Mouse (Mus musculus) lung, postnatal 36 days (tissue): ENCODE measurements around the gene Fus.
"Not testable (repeated sequence)": the region's sequence is repeated elsewhere in the genome, so short reads cannot be mapped to it uniquely, and the experiment has no call there.

Experiments
- DNase-seq: peaks from one replicate; pipeline ENCODE4 v3.0.0; 2022; ENCODE audit warnings: mixed read lengths

Fus gene

GRCm38 (mm10) chr7:128006193-128006592 lies 38.9 kb downstream of the Fus start:
- DNase-seq: no peak

GRCm38 (mm10) chr7:128009715-128010340 lies 42.6 kb downstream of the Fus start:
- DNase-seq: no peak

GRCm38 (mm10) chr7:128012136-128012780 lies 45.0 kb downstream of the Fus start:
- no peak for DNase-seq

GRCm38 (mm10) chr7:128013116-128013515 lies 45.9 kb downstream of the Fus start:
- DNase-seq: no peak

GRCm38 (mm10) chr7:128016134-128016533 lies 48.9 kb downstream of the Fus start:
- not testable (repeated sequence) for DNase-seq

GRCm38 (mm10) chr7:128016650-128017049 lies 49.4 kb downstream of the Fus start:
- DNase-seq: no peak

- DNase-seq: no peak
Observed at GRCm38 (mm10) chr7:128018275-128018674, 51.0 kb downstream of the Fus start.

GRCm38 (mm10) chr7:128019187-128019586 lies 51.9 kb downstream of the Fus start:
- peak; percentile 27 for DNase-seq

- no peak for DNase-seq
Observed at GRCm38 (mm10) chr7:128022974-128023373, 55.7 kb downstream of the Fus start.

GRCm38 (mm10) chr7:128023565-128023964 lies 56.3 kb downstream of the Fus start:
- DNase-seq: no peak

GRCm38 (mm10) chr7:128024364-128024763 lies 57.1 kb downstream of the Fus start:
- DNase-seq: no peak

GRCm38 (mm10) chr7:128024932-128025331 lies 57.7 kb downstream of the Fus start:
- no peak for DNase-seq

- peak; percentile 40 for DNase-seq
Observed at GRCm38 (mm10) chr7:128025381-128025780, 58.1 kb downstream of the Fus start.

GRCm38 (mm10) chr7:128031403-128031976 lies 64.2 kb downstream of the Fus start:
- DNase-seq: peak; percentile 52

GRCm38 (mm10) chr7:128032290-128032988 lies 65.2 kb downstream of the Fus start:
- no peak for DNase-seq

- DNase-seq: no peak
Observed at GRCm38 (mm10) chr7:128032989-128033293, 65.7 kb downstream of the Fus start.

GRCm38 (mm10) chr7:128033616-128034015 lies 66.4 kb downstream of the Fus start:
- no peak for DNase-seq
